Mouse (Mus musculus) urinary bladder, postnatal 10 days (tissue): ENCODE results near the gene Drc1.

ENCODE experiments used
- DNase-seq: peaks from one replicate; pipeline ENCODE4 v3.0.0; 2022; ENCODE audit warnings: low spot score

Drc1 gene

DNA sequence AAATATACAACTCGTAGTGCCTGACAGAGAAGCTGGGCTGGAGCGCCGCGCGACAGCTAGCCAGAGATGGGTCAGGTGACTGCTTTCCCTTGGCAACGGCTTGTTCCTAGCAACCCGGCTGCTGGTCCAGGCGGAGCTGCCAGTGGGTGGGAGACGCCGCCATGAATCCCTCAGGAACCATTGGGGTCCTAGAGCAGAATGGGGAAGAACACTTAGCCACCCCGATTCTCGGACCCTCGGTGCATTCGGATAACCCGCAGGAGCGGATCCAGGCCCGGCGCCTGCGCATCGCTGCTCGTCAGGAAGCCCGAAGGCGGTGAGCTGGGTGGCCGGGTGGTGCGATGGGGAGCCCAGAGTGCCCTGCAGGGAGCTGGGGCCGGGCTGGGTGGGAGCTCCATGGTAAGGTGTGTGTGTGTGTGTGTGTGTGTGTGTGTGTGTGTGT lies at the start of gene Drc1:
TSS of gene Drc1 (plus strand) at position 98 of the 442 bp plus-strand sequence.
- no peak for DNase-seq

DNA sequence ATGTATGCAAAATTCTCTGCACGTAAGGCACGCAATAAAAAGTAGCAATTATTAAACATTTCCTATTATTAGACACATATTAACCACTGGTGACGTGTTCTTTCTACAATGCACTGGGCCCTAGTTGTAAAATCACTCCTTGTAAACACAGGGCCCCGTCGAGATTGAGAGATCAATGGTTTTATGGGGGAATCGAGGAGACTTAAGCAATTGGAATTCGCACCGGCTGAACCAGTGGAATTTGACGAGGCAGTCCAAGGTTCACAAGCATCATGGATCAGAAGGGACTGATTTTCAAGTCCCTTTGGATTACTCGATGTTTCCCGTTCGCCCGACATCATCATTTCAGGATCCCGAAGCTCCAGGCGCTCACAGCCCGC lies 49.3 kb upstream of the Drc1 start:
- DNase-seq = no peak

DNA sequence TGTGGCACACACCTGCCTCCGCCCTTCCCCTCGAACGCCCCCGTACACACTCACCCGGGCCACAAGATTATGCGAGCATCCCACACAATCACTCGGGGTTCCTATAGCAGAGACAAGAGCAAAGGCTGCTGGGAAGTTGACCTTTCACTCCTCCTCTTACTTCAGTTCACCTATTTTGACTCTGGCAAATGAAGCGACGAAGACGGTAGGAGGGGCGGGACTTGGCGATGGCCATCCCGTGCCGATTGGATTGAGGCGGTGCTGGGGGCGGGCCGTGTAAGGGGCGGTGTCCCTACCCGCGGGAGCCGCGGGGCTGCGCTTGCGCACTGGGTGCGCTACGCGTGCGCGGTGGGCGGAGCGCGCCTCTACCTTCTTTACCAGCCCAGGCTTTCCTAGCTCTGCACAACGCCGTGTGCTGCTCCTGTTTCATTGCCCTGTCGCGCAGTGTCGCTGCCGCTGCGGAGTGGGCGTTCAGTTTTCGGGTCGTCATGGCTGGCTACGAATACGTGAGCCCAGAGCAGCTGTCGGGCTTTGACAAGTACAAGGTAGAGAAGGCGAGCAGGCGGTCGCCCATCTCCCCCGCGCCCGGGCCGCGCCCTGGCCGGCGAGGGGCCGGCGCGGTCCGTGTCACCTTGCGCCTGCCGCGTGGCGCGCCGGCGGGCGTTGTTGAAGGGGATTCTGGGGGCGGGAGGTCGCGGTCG lies 48.8 kb upstream of the Drc1 start, which contains the start of gene Selenoi:
TSS of gene Selenoi (plus strand) at position 311 of the 701 bp plus-strand sequence.
- peak; percentile 87 for DNase-seq

DNA sequence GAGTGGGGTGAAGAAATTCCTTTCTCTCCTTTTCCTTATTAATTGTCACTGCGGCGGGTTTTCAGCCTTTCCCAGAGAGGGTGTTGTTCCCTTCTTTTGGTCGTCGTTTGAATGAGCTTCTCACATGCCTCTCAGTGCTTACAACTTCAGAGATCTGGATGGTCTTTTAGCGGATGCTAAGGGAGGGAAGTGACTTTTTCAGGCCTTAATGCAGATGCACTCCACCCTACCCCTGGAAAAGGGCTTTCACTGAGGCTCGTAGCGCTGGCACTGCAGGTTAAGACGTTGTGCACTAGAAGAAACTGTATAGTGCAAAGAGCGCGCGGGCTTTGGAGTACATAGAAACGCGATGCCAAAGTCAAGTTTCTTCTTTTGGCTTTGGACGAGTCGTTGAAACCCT lies 48.1 kb upstream of the Drc1 start:
- DNase-seq = no peak

DNA sequence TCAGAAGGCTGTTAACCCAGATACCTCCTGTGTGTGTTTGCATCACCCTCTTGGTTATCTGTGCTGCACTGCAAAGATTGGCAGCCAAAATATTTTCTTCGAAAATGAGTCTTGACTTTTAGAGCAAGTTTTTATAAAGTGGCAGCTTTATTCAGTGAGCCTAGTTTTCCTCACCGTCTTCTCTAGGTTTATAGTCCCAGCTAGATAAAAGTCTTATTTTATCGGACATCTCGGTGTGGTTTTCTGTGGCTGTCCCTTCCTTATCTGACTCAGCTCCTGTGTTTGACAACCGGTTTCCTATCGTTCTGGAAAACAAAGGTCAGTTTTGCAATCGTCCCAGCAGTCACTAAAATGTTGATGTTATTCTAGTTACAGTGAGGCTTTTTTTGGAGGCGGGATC lies 47.2 kb upstream of the Drc1 start:
- no peak for DNase-seq

DNA sequence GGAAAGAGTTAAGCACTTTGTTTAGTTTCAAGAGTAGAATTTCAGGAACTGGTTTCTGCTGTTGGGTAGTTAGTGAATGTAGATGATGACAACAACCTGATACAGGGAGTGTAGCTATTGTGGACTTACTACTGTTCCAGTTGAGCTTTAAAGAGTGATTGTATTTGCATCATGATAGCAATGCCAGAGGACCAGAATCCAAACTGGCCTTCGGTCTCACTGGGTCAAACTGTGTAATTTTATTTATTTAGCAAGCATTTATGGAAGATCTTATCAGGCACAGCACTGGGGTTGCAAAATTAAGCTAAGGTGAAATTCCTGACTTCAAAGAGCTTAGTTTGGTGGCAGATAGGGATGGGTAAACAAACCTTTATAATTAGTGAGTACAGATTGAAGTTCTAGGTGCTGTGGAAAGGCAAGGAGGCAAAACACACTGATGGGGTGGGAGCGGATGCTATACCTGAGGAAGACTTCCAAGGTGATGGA lies 45.5 kb upstream of the Drc1 start:
- no peak for DNase-seq

DNA sequence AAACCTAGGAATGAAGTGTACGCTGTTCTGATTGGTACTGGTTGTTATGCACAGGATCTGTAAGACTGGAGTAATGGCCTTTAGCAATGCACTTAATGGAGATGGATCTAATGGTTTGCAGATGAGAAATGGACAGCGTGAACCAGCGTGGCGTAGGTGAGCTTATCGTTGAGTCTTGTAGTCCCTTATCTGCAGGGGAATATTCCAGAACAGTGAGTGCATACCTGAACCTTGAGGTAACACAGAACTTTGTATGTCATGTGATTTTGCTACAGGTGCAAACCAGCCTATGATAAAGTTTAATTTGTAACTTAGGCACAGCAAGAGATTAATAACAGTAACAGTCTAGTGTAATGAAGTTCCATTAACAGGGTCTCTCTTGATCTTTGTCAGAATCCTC lies 42.7 kb upstream of the Drc1 start:
- DNase-seq = no peak

DNA sequence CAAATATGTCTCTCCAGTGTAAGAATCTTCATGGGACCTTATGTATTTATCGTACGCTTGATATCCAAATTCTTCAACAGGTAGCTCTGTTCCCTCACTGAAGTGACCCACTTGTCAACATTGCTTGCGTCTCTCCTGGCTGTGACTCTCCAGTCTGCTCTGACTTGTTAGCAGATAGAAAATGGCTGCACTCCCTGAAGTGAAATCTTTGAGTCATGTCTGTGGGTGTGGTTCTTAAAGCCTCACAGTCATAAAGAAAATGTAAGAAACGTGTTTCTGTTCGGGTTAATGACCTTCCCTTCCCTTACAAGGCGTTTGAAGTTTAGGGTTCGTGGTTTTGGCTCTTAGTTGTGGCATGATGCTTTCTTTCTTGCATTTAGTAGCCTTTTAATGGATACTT lies 40.6 kb upstream of the Drc1 start:
- no peak for DNase-seq

DNA sequence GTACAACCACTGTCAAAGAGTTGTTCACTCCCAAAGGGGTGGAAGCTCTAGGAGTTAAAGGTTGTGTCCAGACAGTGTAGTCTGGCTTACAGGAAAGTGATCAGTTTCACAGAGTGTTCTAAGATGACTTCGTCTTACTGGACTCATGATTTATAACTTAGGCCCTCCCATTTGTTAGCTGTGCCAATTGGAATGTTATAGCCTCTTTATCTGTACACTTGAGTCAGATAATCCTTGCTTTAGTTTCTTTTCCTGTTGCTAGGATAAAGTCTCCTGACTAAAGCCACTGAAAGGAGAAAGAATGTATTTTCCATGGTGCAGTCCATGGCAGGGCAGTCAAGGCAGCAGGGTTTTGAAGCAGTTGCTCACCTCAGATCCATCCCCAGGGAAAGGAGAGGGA lies 38.8 kb upstream of the Drc1 start:
- no peak for DNase-seq

DNA sequence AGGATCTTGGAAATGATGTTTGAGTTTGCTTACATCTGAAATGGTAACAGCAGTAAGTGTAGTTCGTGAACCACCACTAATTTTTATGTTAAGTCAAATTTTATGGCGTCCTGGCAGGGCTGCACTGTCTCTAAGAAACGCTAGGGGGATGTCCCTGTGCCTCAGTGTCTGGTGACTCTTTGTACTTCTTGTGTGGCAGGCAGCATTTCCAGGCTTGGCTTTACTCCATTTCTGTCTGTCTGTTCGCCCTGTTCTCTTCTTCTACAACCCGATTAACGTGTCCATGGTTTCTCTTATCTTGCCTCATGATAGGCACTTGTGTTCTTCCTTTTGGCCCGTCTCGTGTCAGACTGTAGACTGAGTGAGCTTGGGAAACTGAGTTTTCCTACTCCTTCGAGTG lies 37.4 kb upstream of the Drc1 start:
- DNase-seq = no peak

DNA sequence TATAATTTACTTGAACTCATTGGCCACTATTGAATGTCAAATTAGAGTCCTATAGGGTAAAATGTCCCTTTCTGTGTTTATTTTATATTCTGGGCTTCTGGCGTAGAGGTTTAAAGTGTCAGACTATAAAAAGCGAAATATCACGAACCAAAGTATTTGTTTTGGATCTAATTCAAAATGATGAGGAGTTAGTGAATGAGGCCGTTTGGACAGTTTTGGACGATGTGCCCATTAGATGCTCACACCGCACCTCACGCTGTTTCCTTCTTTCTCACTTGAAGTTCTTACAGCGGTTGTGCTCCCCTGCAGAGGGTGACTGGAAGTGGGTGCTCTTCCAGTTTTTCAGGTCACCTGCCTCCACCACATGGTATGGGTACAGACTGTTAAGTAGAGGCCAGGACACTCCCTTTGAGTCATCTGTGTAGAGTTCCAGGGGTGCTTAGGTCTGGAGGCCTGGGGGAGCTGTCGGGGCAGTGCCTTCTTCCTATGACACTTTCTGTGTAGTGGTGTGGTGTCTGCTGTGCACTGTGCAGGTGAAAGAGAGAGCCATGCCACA lies 35.2 kb upstream of the Drc1 start:
- no peak for DNase-seq

DNA sequence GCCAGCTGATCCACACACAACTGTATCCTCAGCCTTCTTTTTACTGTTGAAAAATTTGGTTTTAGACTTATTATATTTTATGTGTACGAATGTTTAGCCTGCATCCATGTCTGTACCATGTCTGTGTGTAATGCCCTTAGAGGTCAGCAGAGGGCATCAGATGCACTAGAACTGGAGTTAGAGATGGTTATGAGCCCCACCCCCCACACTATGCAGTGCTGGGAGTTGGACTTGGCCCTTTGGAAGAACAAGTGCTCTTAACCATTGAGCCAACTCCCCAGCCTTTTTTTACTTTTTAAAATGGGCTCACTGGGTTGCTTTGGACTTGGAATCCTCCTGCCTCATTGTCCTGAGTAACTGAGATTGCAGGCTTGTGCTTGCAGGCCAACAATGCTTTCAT lies 33.5 kb upstream of the Drc1 start:
- DNase-seq = no peak

DNA sequence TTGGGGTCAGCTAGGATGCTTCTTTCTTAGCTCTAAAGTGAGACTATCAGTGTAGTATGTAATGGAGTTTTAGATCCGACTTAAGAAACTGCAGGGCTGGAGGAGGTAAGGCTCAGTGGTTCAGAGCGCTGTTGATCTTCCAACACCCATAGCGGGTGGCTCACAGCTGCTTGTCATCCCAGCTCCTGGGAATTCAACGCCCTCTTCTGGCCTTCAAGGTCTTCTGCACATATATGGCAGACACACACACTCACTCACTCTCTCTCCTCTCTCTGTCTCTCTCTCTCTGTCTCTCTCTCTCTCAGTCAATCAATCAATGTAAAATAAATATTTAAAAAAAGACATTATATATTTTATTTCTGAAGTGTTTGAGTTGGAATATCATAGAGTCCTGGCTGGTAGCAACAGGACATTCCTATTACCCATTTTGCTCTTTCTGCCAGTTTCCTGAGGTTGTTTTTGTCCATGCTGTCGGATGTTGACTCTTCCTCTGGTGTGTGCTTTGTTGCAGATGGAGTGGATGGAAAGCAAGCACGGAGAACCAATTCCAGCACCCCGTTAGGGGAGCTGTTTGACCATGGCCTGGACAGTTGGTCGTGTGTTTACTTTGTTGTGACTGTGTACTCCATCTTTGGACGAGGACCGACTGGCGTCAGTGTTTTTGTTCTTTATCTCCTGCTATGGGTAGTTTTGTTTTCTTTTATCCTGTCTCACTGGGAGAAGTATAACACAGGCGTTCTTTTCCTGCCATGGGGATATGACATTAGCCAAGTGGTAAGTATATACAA lies 25.4 kb upstream of the Drc1 start:
- DNase-seq = no peak

DNA sequence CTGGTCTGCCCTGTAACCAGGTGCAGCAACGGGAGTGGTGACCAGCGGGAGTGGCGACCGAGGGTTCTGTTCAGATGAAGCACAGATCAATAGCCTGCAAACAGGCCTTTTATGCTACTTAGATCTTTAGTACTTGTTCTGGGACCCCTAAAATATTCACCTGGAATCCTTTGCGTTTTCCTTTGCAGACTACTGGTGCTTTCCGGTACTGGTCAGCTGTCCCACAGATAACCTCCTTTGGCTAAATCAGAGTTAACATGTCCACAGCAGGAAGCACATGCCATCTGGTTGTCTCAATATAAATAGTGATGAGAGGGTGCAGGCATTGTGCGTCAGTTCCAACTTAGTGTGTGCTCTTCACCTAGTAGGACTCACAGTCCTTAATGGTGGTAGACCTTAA lies 22.4 kb upstream of the Drc1 start:
- no peak for DNase-seq

DNA sequence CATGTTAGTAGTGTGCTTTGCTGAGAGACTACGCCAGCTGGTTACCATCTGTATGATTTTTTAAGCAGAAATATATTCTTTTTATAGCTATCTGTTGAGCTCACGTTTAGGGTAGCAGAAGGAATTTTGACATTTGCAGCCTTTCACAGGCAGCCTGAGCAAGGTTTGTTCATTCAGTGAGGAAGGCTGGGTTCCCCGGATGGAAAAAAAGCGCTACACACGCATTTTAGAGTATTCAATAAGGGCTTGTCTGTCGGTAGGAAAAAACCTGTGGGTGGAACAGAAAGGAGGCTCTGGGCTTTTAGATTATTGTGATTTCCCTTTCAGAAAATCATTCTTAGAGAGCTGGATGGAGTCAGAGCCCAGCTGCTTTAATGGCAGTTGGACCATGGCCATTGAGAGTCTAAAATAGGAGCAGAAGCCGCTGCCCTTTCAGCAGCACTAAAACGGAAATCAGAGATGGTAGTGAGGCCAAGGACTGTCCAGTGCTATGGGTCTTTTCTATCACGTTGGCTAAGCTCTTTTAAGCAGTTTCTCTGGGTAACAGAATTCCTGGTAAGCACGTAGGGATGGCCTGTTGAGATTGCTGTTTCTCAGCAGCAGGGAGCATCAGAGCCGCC lies 10.5 kb upstream of the Drc1 start:
- DNase-seq = no peak

DNA sequence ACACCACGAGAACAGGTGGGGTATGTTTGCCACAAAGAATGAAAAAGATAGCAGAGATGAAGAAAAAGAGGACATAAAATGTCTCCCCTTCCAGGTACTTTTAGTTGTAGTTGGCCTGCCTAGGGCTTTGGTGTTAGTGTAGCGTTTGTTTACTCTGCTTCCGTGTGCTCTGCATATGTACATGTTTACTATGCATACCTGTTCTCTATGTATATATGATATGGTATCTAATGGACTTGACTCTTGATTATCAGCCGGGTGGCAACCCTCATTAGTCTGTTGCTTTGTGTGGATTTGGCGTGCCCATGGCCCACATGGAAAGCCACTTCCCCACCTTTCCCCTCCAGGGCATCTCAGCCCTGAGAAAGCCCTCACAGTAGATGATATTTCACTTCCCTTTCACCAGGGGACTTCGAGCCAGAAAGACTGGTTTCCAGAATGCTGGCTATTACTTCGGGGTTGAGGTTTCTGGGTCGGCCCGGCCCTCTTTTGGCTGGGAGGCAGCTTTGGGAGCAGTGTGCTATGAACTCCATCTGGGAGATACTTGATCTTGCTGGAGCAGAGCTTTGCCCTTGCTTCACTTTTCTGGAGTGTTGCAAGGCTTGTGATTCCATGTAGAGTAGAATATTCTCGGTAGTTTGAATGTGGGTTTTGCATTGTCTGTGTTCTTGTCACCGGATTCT lies 9.4 kb upstream of the Drc1 start:
- no peak for DNase-seq

DNA sequence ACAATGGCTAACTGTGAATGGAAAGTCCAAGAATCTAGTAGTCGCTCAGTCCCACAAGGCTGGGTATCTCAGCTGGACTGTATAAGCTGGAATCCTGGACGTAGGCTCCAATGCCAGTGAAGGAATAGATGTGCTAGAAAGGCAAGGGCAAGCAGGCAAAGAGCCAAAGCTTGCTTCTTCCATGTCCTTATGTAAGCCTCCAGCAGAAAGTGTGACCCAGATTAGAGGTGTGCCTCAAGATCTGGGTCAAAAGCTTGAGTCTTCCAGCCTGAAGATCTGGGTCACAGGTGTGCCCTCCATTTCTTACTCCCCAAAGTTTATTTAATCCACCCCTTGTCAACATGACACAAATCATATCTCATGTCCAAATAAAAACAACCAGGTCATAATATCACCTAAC lies 4.8 kb upstream of the Drc1 start:
- no peak for DNase-seq

DNA sequence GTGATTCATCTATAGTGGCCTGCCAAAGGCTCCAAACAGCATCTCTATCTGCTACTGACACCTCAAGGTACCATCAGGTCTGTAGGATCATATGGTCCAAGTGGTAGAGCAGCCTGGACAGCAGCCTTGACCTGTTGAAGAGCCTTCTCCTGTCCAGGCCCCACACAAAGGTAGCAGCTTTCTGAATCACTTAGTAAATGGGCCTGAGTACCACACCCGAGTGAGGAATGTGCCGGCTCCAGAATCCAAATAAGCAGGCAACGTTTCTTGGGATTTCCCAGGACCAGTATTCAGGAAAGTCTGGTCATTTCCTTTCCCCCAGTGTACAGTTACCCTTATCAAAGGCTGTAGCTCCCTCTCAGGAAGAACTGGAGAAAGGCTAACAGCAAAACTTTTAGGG lies 2.2 kb upstream of the Drc1 start:
- no peak for DNase-seq

DNA sequence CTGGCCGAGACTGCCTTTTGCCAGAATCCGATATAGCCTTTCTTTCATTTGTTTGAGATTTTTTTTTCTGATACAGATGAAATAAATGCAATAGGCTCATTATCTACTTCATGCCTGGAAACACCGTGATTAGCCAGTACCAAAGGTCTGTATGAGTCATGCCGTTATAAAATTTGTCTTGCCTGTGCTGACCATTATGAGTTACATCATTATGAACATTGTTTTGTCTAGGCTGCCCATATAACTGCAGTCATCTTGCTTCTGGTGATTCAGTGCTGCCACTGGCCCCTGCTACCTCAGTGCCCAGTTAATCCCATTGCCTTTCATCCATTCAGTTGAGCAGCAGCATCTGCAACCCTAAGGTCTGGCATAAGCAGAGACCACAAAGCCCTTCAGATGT lies 1.7 kb upstream of the Drc1 start:
- DNase-seq = no peak

DNA sequence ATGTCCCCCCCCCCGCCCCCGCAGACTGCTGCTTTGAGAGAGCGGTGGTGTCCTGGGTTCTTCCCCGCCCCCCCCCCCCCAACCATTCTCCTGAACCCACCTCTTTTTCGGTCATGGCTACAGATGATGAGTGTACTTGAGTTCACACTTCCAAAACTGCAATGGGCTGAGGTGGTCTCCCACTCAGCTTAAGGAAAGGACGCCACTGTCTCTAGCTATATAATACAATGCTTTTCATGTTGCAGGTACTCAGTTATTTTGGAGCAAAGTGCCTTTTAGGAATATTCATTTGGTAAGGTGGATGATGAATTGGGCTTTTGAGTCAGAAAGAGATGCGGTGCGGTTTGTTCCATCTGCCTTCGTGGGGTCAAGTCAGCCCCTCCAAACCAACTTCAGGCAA lies 324 bp upstream of the Drc1 start:
- no peak for DNase-seq

DNA sequence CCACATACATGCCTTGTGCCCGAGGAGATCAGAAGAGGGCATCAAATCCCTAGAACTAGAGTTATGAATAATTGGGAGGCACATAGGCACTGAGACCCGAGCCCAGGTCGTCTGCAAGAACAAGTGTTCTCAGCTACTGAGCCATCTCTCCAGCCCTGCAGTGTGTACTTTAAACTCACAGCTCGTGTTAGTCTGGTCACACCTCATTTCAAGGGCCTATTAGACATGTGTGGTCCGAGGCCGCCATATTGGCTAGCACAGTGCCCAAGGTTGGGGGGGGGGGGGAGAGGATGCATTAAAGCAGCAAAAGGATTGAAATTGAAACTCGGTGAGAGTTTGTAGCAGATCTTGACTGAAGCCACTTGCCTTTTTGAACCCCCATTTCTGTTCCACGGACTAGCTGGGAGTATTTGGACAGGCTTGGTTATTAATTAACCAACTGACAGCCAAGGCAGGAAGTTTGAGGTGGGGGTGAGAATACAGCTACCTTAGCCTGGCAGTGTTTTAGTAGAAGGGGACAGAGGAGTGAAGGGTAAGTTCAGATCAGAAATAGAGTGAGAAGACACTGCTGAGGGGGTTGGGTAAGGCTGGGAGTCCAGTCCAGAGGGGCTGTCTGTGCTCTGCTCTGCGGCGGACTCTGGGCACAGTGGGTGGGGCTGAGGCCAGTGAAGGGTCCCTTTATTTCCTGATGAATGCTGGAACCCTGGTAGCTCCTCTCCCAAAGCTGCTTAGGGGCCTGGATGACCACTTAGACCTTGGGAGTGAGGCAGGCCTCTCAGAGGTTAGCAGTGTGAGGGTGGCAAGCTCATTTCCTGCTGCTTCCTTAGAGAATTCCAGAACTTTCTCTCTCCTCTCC lies 5.0 kb downstream of the Drc1 start:
- no peak for DNase-seq
